Mouse (Mus musculus): ENCODE measurements around the gene Lhfpl5. TPM values are rescaled to one million over a fixed set of nuclear protein-coding genes. Genes with fewer than 3 reads are reported as not detected.

The Lhfpl5 gene
- polyA plus RNA-seq, 1 experiment from 2014 or later: 0.22 TPM

- Histone ChIP-seq H3K27ac (ENCODE audit: low read length) (no peak overlapping the region), H3K9ac (ENCODE audit: low read depth, low read length) (no peak overlapping the region), H3K36me3 (ENCODE audit: control insufficient read depth, insufficient read depth) (no peaks in the 10 kb centered on the region; the same call in 1 of the 2 replicates), H3K4me1 (ENCODE audit: control insufficient read depth, low read depth, low read length) (peaks cover 10% of the 10 kb centered on the region), H3K9me3 (replicated peaks; ENCODE audit: control insufficient read depth, low read length) (no peaks in the 10 kb centered on the region), H3K4me3 (ENCODE audit: low read depth, low read length) (no peak overlapping the region), H3K27me3 (ENCODE audit: control insufficient read depth, insufficient read depth, low read depth, low read length) (no peaks in the 10 kb centered on the region), H3K4me2 (ENCODE audit: low read depth, low read length) (no peak overlapping the region)
- ATAC-seq (ENCODE audit: low read depth): no peak
- 71% methylated on average over 6 of the region's 6 CpGs for WGBS (ENCODE audit: insufficient replicate concordance)
Measured at GRCm38 (mm10) chr17:28613096-28613495, 37.7 kb downstream of the Lhfpl5 start.

GRCm38 (mm10) chr17:28615332-28615731, 39.9 kb downstream of the Lhfpl5 start:
- Histone ChIP-seq H3K4me3 (ENCODE audit: low read depth, low read length) (no peak overlapping the region), H3K9me3 (replicated peaks; ENCODE audit: control insufficient read depth, low read length) (no peaks in the 10 kb centered on the region), H3K9ac (ENCODE audit: low read depth, low read length) (no peak overlapping the region), H3K36me3 (ENCODE audit: control insufficient read depth, insufficient read depth) (peaks cover 4% of the 10 kb centered on the region), H3K4me2 (ENCODE audit: low read depth, low read length) (no peak overlapping the region), H3K27ac (ENCODE audit: low read length) (no peak overlapping the region), H3K27me3 (ENCODE audit: control insufficient read depth, insufficient read depth, low read depth, low read length) (no peaks in the 10 kb centered on the region), H3K4me1 (ENCODE audit: control insufficient read depth, low read depth, low read length) (peaks cover 21% of the 10 kb centered on the region)
- 86% methylated on average over 4 of the region's 4 CpGs for WGBS (ENCODE audit: insufficient replicate concordance)
- no peak for ATAC-seq (ENCODE audit: low read depth)

- H3K27me3 ChIP-seq (ENCODE audit: control insufficient read depth, insufficient read depth, low read depth, low read length): no peaks in the 10 kb centered on the region
- peaks cover 4% of the 10 kb centered on the region for H3K36me3 ChIP-seq (ENCODE audit: control insufficient read depth, insufficient read depth)
- no peak for ATAC-seq (ENCODE audit: low read depth)
- H3K9ac ChIP-seq (ENCODE audit: low read depth, low read length): no peak overlapping the region
- WGBS (ENCODE audit: insufficient replicate concordance): 58% methylated on average over 10 of the region's 10 CpGs
- peaks cover 35% of the 10 kb centered on the region for H3K4me1 ChIP-seq (ENCODE audit: control insufficient read depth, low read depth, low read length)
- H3K9me3 ChIP-seq (replicated peaks; ENCODE audit: control insufficient read depth, low read length): no peaks in the 10 kb centered on the region
- H3K4me2 ChIP-seq (ENCODE audit: low read depth, low read length): no peak overlapping the region
- no peak overlapping the region for H3K4me3 ChIP-seq (ENCODE audit: low read depth, low read length)
- no peak overlapping the region for H3K27ac ChIP-seq (ENCODE audit: low read length)
Measured at GRCm38 (mm10) chr17:28617636-28618035, 42.2 kb downstream of the Lhfpl5 start.

GRCm38 (mm10) chr17:28618124-28618523, 42.7 kb downstream of the Lhfpl5 start:
- 22% methylated on average over 7 of the region's 7 CpGs for WGBS (ENCODE audit: insufficient replicate concordance)
- ATAC-seq (ENCODE audit: low read depth): peak; percentile 35; the same call in 1 of the 2 replicates
- Histone ChIP-seq H3K4me1 (ENCODE audit: control insufficient read depth, low read depth, low read length) (peaks cover 37% of the 10 kb centered on the region), H3K4me2 (ENCODE audit: low read depth, low read length) (no peak overlapping the region), H3K27me3 (ENCODE audit: control insufficient read depth, insufficient read depth, low read depth, low read length) (no peaks in the 10 kb centered on the region), H3K9me3 (replicated peaks; ENCODE audit: control insufficient read depth, low read length) (no peaks in the 10 kb centered on the region), H3K27ac (ENCODE audit: low read length) (no peak overlapping the region), H3K36me3 (ENCODE audit: control insufficient read depth, insufficient read depth) (peaks cover 4% of the 10 kb centered on the region), H3K4me3 (ENCODE audit: low read depth, low read length) (no peak overlapping the region), H3K9ac (ENCODE audit: low read depth, low read length) (no peak overlapping the region)

GRCm38 (mm10) chr17:28618775-28619174, 43.3 kb downstream of the Lhfpl5 start:
- Histone ChIP-seq H3K9me3 (replicated peaks; ENCODE audit: control insufficient read depth, low read length) (no peaks in the 10 kb centered on the region), H3K27ac (ENCODE audit: low read length) (no peak overlapping the region), H3K27me3 (ENCODE audit: control insufficient read depth, insufficient read depth, low read depth, low read length) (no peaks in the 10 kb centered on the region), H3K36me3 (ENCODE audit: control insufficient read depth, insufficient read depth) (peaks cover 4% of the 10 kb centered on the region), H3K4me2 (ENCODE audit: low read depth, low read length) (no peak overlapping the region), H3K4me1 (ENCODE audit: control insufficient read depth, low read depth, low read length) (peaks cover 37% of the 10 kb centered on the region), H3K9ac (ENCODE audit: low read depth, low read length) (no peak overlapping the region), H3K4me3 (ENCODE audit: low read depth, low read length) (no peak overlapping the region)
- no peak for ATAC-seq (ENCODE audit: low read depth)
- WGBS (ENCODE audit: insufficient replicate concordance): 84% methylated on average over 1 of the region's 1 CpGs

GRCm38 (mm10) chr17:28621381-28622299, 46.2 kb downstream of the Lhfpl5 start:
- no peaks in the 10 kb centered on the region for H3K9me3 ChIP-seq (replicated peaks; ENCODE audit: control insufficient read depth, low read length)
- peak overlapping the region; percentile 90 for H3K9ac ChIP-seq (ENCODE audit: low read depth, low read length)
- no peaks in the 10 kb centered on the region for H3K27me3 ChIP-seq (ENCODE audit: control insufficient read depth, insufficient read depth, low read depth, low read length)
- H3K27ac ChIP-seq (ENCODE audit: low read length): peak overlapping the region; percentile 78
- peaks cover 33% of the 10 kb centered on the region for H3K4me1 ChIP-seq (ENCODE audit: control insufficient read depth, low read depth, low read length)
- peak; percentile 58 for ATAC-seq (ENCODE audit: low read depth)
- peak overlapping the region; percentile 93 for H3K4me3 ChIP-seq (ENCODE audit: low read depth, low read length)
- WGBS (ENCODE audit: insufficient replicate concordance): under 1% methylated on average over 77 of the region's 78 CpGs
- peak overlapping the region; percentile 94 for H3K4me2 ChIP-seq (ENCODE audit: low read depth, low read length)
- peaks cover 4% of the 10 kb centered on the region for H3K36me3 ChIP-seq (ENCODE audit: control insufficient read depth, insufficient read depth)

- Histone ChIP-seq H3K27ac (ENCODE audit: low read length) (peak within 1 kb of the TSS; percentile 78), H3K9me3 (replicated peaks; ENCODE audit: control insufficient read depth, low read length) (no peaks in the 10 kb centered on the region), H3K27me3 (ENCODE audit: control insufficient read depth, insufficient read depth, low read depth, low read length) (no peaks in the 10 kb centered on the region), H3K4me3 (ENCODE audit: low read depth, low read length) (peak within 1 kb of the TSS; percentile 93), H3K36me3 (ENCODE audit: control insufficient read depth, insufficient read depth) (peaks cover 4% of the 10 kb centered on the region), H3K9ac (ENCODE audit: low read depth, low read length) (peak within 1 kb of the TSS; percentile 90), H3K4me1 (ENCODE audit: control insufficient read depth, low read depth, low read length) (peaks cover 33% of the 10 kb centered on the region), H3K4me2 (ENCODE audit: low read depth, low read length) (peak within 1 kb of the TSS; percentile 94)
- WGBS (ENCODE audit: insufficient replicate concordance): under 1% methylated on average over 53 of the region's 53 CpGs
- peak; percentile 88 for ATAC-seq (ENCODE audit: low read depth)
Measured at GRCm38 (mm10) chr17:28622300-28622759, 46.9 kb downstream of the Lhfpl5 start, which contains the start of gene Srpk1. Gene Srpk1 (minus strand): TSS chr17:28622709.

- WGBS (ENCODE audit: insufficient replicate concordance): 55% methylated on average over 2 of the region's 2 CpGs
- H3K36me3 ChIP-seq (ENCODE audit: control insufficient read depth, insufficient read depth): peaks cover 3% of the 10 kb centered on the region
- H3K9ac ChIP-seq (ENCODE audit: low read depth, low read length): no peak overlapping the region
- no peak overlapping the region for H3K4me3 ChIP-seq (ENCODE audit: low read depth, low read length)
- no peak overlapping the region for H3K27ac ChIP-seq (ENCODE audit: low read length)
- peaks cover 20% of the 10 kb centered on the region for H3K4me1 ChIP-seq (ENCODE audit: control insufficient read depth, low read depth, low read length)
- no peaks in the 10 kb centered on the region for H3K27me3 ChIP-seq (ENCODE audit: control insufficient read depth, insufficient read depth, low read depth, low read length)
- no peaks in the 10 kb centered on the region for H3K9me3 ChIP-seq (replicated peaks; ENCODE audit: control insufficient read depth, low read length)
- no peak for ATAC-seq (ENCODE audit: low read depth)
- H3K4me2 ChIP-seq (ENCODE audit: low read depth, low read length): no peak overlapping the region
Measured at GRCm38 (mm10) chr17:28624841-28625240, 49.4 kb downstream of the Lhfpl5 start.

GRCm38 (mm10) chr17:28625327-28625726, 49.9 kb downstream of the Lhfpl5 start:
- Histone ChIP-seq H3K9me3 (replicated peaks; ENCODE audit: control insufficient read depth, low read length) (no peaks in the 10 kb centered on the region), H3K4me1 (ENCODE audit: control insufficient read depth, low read depth, low read length) (peaks cover 16% of the 10 kb centered on the region), H3K9ac (ENCODE audit: low read depth, low read length) (no peak overlapping the region), H3K27ac (ENCODE audit: low read length) (no peak overlapping the region), H3K27me3 (ENCODE audit: control insufficient read depth, insufficient read depth, low read depth, low read length) (no peaks in the 10 kb centered on the region), H3K4me2 (ENCODE audit: low read depth, low read length) (no peak overlapping the region), H3K36me3 (ENCODE audit: control insufficient read depth, insufficient read depth) (no peaks in the 10 kb centered on the region), H3K4me3 (ENCODE audit: low read depth, low read length) (no peak overlapping the region)
- ATAC-seq (ENCODE audit: low read depth): no peak
- WGBS (ENCODE audit: insufficient replicate concordance): 75% methylated on average over 15 of the region's 15 CpGs

Data from liver, embryonic 16.5 days (tissue).